Mouse (Mus musculus): ENCODE data around the gene Shank2. TPM values are rescaled to one million over a fixed set of nuclear protein-coding genes. Genes with fewer than 3 reads are reported as not detected.

Gene Shank2
- total and polyA plus RNA-seq, 3 experiments: not detected

GRCm38 (mm10) chr7:144187869-144188430 is 186.2 kb downstream of the Shank2 start:
- DNase-seq (ENCODE audit: extremely low read depth): no peak
- Histone ChIP-seq H3K79me2 (replicated peaks; ENCODE audit: control insufficient read depth, extremely low read depth, insufficient read depth, poor library complexity, severe bottlenecking) (no peaks in the 10 kb centered on the region), H3K9ac (ENCODE audit: insufficient read depth, low read depth) (no peak overlapping the region), H3K4me3 (replicated peaks in 1 of 3; ENCODE audit: low read depth in 2 of 3, low read length in 2 of 3, poor library complexity in 1 of 3) (no peak overlapping the region), H3K27ac (ENCODE audit: insufficient read depth, low read depth) (no peak overlapping the region), H3K4me2 (ENCODE audit: insufficient read depth, low read depth, poor library complexity, severe bottlenecking) (no peak overlapping the region), H3K36me3 (replicated peaks in 1 of 2; ENCODE audit: control insufficient read depth in 1 of 2, insufficient read depth in 1 of 2, low read length in 1 of 2) (no peaks in the 10 kb centered on the region), H3K9me3 (replicated peaks; ENCODE audit: low read length) (no peaks in the 10 kb centered on the region), H3K4me1 (ENCODE audit: control insufficient read depth in 1 of 2, insufficient read depth in 2 of 2) (no peaks in the 10 kb centered on the region), H3K27me3 (replicated peaks) (peaks cover 83% of the 10 kb centered on the region)
- dilution Hi-C loops (cut with MboI; ENCODE audit: extremely low pct_ligation_motif_present, extremely low pct_unique_long_range_greater_than_20kb, low sequenced_read_pairs) (no loop called here), in situ Hi-C loops (cut with MboI; ENCODE audit: low pct_ligation_motif_present, low pct_unique_long_range_greater_than_20kb, low sequenced_read_pairs) (no loop called here)
- TF ChIP-seq SIN3A (IDR thresholded peaks at IDR 0.05; ENCODE audit: low read length) (no peak), SMC3 (IDR thresholded peaks at IDR 0.05; ENCODE audit: low read depth, low read length) (no peak), ELF1 (IDR thresholded peaks at IDR 0.05; ENCODE audit: low read depth, low read length) (no peak), POLR2AphosphoS2 (IDR thresholded peaks at IDR 0.05; ENCODE audit: low read depth, low read length) (no peak)

- H3K36me3 ChIP-seq (replicated peaks in 1 of 2; ENCODE audit: control insufficient read depth in 1 of 2, insufficient read depth in 1 of 2, low read length in 1 of 2): no peaks in the 10 kb centered on the region
- peaks cover 86% of the 10 kb centered on the region for H3K27me3 ChIP-seq (replicated peaks)
- no peak overlapping the region for H3K27ac ChIP-seq (ENCODE audit: insufficient read depth, low read depth)
- in situ Hi-C loops (cut with MboI; ENCODE audit: low pct_ligation_motif_present, low pct_unique_long_range_greater_than_20kb, low sequenced_read_pairs): no loop called here
- H3K4me2 ChIP-seq (ENCODE audit: insufficient read depth, low read depth, poor library complexity, severe bottlenecking): no peak overlapping the region
- no peaks in the 10 kb centered on the region for H3K4me1 ChIP-seq (ENCODE audit: control insufficient read depth in 1 of 2, insufficient read depth in 2 of 2)
- no peaks in the 10 kb centered on the region for H3K9me3 ChIP-seq (replicated peaks; ENCODE audit: low read length)
- TF ChIP-seq NELFE (IDR thresholded peaks at IDR 0.05; ENCODE audit: low read depth, low read length): no peak
- no peak for TF ChIP-seq MXI1 (IDR thresholded peaks at IDR 0.05; ENCODE audit: low read depth, low read length)
- TF ChIP-seq MAZ (IDR thresholded peaks at IDR 0.05; ENCODE audit: low read depth, low read length): no peak
- TF ChIP-seq SMC3 (IDR thresholded peaks at IDR 0.05; ENCODE audit: low read depth, low read length): no peak
- no peak for TF ChIP-seq ZC3H11A (IDR thresholded peaks at IDR 0.05; ENCODE audit: low read depth, low read length)
- no peak for TF ChIP-seq ETS1 (conservative IDR thresholded peaks at IDR 0.05; ENCODE audit: low read depth, low read length)
- no peak for TF ChIP-seq USF2 (conservative IDR thresholded peaks at IDR 0.05; ENCODE audit: low read depth, low read length)
- no peak for TF ChIP-seq MAFK (IDR thresholded peaks at IDR 0.05; ENCODE audit: insufficient replicate concordance, low read length)
- no peak for TF ChIP-seq ZKSCAN1 (IDR thresholded peaks at IDR 0.05; ENCODE audit: borderline replicate concordance, low read depth, low read length)
- no peak for TF ChIP-seq USF1 (IDR thresholded peaks at IDR 0.05; ENCODE audit: low read depth, low read length)
- no peak for TF ChIP-seq CTCF (conservative IDR thresholded peaks at IDR 0.05 in 1 of 2, IDR thresholded peaks at IDR 0.05 in 1 of 2; ENCODE audit: low read depth in 2 of 2, low read length in 2 of 2)
- TF ChIP-seq ZMIZ1 (IDR thresholded peaks at IDR 0.05; ENCODE audit: low read depth, low read length): no peak
- no peak for TF ChIP-seq ELF1 (IDR thresholded peaks at IDR 0.05; ENCODE audit: low read depth, low read length)
- no peak for TF ChIP-seq POLR2AphosphoS2 (IDR thresholded peaks at IDR 0.05; ENCODE audit: low read depth, low read length)
- no peak for TF ChIP-seq E2F4 (IDR thresholded peaks at IDR 0.05; ENCODE audit: insufficient replicate concordance, low read depth, low read length)
- TF ChIP-seq UBTF (IDR thresholded peaks at IDR 0.05; ENCODE audit: low read depth, low read length): no peak
- TF ChIP-seq CHD2 (IDR thresholded peaks at IDR 0.05; ENCODE audit: low read length): no peak
- no peak overlapping the region for H3K4me3 ChIP-seq (replicated peaks in 1 of 3; ENCODE audit: low read depth in 2 of 3, low read length in 2 of 3, poor library complexity in 1 of 3)
- dilution Hi-C loops (cut with MboI; ENCODE audit: extremely low pct_ligation_motif_present, extremely low pct_unique_long_range_greater_than_20kb, low sequenced_read_pairs): no loop called here
- no peak for DNase-seq (ENCODE audit: extremely low read depth)
- no peaks in the 10 kb centered on the region for H3K79me2 ChIP-seq (replicated peaks; ENCODE audit: control insufficient read depth, extremely low read depth, insufficient read depth, poor library complexity, severe bottlenecking)
- no peak overlapping the region for H3K9ac ChIP-seq (ENCODE audit: insufficient read depth, low read depth)
Observed at GRCm38 (mm10) chr7:144189446-144189845, 187.7 kb downstream of the Shank2 start.
